Mouse (Mus musculus) right cerebral cortex, adult 18-20 months (tissue): ENCODE measurements around the gene Adk.
A peak's percentile ranks its signal among the peaks of the same experiment; 100 is the strongest.

Experiments
- DNase-seq: peaks from one replicate; pipeline ENCODE4 v3.0.0; 2022; ENCODE audit warnings: mixed read lengths

Adk gene

DNA sequence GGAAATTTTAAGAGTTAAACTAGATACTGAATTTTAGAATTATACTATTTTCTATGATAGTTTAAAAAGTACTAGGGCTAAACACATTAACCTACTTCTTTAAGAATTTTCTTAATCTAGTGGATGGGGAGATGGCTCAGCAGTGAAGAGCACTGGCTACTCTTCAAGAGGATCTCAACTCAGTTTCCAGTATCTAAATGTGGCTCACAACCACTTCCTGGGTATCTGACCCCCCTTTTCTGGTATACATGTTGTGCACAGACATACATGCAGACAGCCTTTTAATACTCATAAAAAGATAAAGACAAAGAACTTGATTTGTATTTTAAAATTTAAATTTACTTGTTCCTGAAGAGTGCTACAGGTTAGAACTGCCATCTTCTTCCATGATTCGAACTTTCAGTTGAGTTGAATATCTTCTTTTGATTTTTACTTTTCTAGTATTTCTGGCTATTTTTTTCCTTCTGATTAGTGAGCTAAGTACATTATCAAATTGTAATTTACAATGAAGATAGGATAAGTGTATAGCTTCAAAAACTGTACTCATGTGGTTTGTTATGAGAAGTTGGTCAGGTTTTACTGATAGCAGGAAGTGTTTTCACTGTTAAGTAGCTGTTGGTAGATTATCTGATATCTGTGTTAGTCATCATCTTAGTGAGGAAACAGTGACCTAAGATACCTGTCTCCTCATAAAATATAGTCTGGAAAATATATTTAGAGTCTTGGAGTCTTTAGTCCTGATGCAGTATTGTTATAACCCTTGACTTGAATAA is 121.8 kb downstream of the Adk start:
- no peak for DNase-seq

DNA sequence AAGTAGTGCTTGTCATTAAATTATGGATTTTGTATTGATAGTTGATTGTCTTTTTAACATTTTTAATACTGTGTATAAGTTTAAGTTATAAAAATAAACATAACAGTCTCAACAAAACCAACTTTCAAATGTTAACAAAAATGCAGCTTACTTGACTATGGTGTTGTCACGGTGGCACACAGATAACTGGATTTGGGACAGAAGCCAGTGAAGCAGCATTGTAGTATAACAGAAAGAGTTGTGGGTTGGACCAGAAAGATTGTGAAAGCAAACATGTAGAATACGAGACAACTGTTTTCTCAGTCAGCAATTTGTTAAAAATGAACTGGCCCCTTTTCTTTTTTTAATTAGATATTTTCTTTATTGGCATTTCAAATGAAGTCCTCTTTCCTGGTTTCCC is 122.4 kb downstream of the Adk start:
- DNase-seq: no peak

DNA sequence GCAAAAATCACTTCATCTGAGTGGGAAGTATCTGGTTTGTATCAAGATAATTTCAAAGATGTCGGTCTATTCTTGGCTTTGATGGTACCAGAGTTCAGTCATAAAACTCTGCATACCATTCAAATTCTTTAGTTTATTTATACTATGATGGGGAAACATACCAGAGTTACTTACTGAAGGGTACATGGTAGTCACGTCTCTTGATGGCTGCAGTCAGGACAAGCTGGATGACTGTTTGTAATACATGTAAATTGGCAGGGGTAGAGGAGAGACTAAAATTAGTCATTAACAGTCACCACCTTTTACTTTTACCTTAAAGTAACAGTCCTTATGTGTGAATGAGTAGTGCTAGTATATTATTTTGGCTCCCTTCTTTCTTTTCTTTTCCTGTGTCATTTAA is 125.4 kb downstream of the Adk start:
- DNase-seq: no peak

DNA sequence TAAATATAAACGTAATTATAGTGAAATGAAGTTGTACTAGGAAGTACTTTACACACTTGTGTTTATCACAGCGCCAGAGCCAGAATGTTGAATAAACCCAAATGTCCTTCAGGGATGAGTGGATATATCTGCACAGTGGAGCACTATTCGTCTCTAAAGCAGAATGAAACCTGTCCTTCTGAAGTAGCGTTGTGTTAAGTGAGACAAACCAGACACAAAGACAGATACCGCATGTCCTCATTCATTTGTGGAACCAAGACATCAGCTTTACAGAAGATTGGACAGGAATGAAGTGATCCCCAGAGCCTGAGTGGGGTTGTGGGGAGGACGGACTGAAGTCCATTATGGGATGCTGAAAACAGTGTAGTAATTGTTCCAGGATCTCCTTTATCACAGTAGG is 126.0 kb downstream of the Adk start:
- no peak for DNase-seq

GRCm38 (mm10) chr14:21181053-21181452 is 128.7 kb downstream of the Adk start:
- DNase-seq: no peak

DNA sequence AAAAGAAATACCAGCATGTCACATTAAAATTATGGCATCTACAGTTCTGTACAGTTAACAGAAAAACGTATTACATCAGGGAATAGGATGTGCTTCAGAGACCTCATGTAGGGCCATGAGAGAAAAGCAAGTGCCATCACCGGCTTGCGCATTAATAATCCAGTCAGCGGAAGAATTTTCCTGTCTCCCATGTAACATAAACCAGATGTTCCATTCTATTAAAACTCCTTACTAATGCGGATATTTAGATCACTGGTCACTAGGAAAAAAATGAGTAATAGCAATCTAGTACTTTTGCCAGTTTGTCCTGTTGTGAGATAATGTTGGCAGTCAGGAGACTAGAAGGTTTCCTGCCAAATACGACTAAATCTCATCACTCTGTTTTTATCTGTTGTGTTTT is 139.6 kb downstream of the Adk start:
- DNase-seq: no peak

DNA sequence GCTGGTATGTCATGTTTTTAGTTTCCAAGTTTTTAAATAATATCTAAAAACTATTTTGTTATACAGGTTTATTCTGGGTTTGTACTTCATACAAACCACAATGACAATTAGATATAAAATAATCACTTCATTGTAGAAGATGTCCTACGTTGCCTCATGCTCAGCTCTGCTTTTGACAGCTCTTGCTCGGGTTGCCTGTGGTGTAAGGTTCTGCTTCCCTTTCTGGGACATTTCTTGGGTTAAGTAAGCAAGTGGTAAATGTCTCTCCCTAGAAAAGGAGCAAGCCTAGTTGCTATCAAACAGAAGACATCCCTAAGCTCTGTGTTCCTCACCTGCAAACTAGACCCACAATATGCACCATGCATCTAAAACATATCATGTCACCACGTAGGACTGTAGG is 140.4 kb downstream of the Adk start:
- no peak for DNase-seq

DNA sequence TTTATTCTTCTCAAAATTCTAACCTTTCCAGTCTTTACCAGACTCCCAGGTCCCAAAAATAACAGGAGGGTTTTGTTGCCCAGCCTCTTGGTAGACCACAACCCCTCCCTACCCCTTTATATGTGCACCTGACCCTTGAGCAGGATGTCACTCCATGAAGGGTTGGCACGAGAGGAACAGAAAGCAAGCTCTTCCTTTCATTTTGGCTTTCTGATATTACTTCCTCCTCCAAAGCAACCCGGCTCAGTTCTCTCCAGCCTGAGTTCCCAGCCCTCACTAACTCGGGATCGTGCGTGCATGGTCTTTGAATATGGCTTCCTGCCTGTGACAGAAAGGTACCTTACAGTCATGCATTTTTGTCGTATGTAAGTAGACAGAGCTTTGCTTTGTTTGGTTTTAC is 142.0 kb downstream of the Adk start:
- no peak for DNase-seq

GRCm38 (mm10) chr14:21200850-21201249 is 148.5 kb downstream of the Adk start:
- DNase-seq: no peak

- DNase-seq: no peak
These were observed 154.1 kb downstream of the Adk start for GRCm38 (mm10) chr14:21206472-21206871.

- peak; percentile 8 for DNase-seq
These were observed 169.3 kb downstream of the Adk start for GRCm38 (mm10) chr14:21221574-21222138.

- peak; percentile 31 for DNase-seq
These were observed 169.8 kb downstream of the Adk start for GRCm38 (mm10) chr14:21222206-21222605.

- DNase-seq: no peak
These were observed 171.1 kb downstream of the Adk start for GRCm38 (mm10) chr14:21223456-21223855.

DNA sequence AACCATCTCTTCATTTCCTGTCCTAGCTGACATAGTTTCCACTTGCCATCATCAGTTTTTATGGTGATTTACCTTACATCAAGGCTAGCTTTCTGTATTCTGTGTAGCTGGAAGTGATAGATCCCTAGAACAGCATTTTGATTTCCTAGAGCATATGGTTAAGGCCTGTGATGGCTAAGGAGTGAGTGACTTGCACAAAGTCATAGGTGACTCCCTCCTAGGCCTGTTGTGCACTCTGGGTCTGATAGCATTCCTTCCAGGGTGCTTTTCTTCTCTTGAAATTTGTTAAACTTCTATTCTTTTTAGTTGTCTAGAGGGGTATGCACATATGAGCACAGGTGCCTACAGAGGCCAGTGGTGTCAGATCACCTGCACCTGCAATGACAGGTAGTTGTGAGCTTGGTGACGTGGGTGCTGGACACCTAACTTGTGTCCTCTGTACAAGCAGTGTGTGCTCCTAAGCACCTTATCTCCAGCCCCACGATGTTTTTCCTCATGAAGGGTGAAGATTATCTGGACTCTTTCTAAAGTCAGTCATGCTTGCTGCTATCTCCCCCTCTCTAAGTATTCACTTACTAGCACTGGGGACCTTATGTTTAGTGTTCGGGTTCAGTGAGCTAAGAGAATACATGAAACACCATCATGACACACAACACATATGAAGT is 171.7 kb downstream of the Adk start:
- no peak for DNase-seq

GRCm38 (mm10) chr14:21237051-21237450 is 184.7 kb downstream of the Adk start:
- no peak for DNase-seq

DNA sequence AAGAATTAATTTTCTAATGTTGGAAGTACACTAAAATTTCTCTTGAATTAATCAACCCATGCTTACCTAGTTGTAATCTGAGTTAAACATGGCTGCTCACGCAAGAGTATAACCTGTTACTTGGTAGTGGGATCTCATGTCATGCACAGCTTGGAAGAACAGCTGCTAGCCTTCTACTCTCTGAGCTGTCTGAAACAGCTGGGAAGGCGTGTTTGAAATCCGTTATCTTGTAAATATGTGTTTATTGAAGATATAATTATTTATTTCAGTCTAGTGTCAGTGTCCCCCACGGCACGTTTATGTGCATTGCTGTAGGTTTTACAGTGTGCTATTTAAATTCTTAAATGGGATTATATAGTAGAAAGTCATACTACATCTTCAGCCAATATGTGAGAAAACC is 188.7 kb downstream of the Adk start:
- no peak for DNase-seq

- DNase-seq: no peak
These were observed 199.0 kb downstream of the Adk start for GRCm38 (mm10) chr14:21251386-21251785.

GRCm38 (mm10) chr14:21252326-21252886 is 200.0 kb downstream of the Adk start:
- DNase-seq: peak; percentile 52

DNA sequence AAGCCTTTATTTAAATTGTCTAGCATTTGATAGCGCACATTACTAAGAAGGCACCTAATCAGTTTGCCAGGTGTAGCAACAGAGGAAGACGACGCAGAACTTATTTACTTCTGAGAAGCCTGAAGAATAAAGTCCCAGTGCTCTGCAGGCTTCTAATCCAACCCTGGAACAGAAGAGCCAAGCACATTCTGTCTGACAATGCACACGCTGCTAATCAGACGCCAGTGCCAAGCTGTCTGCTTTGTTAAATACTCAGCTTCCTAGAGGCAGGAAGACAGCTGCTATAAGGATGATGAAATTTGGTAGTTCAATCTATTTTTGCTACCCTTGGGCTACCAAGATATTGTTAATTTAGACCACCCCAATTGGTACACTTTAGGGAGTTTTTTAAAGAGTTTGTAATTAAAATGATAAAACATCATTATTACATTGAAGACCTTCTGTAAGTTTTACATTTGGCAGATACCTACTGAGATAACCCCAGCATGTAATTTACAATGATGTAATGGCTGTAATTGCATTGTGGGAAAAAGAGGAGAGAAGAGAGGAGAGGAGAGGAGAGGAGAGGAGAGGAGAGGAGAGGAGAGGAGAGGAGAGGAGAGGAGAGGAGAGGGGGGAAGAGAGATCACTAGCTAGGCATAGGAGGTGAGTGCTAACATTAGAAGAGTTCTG is 201.1 kb downstream of the Adk start:
- DNase-seq: peak; percentile 10

- DNase-seq: no peak
These were observed 201.6 kb downstream of the Adk start for GRCm38 (mm10) chr14:21253993-21254339.

GRCm38 (mm10) chr14:21268229-21268628 is 215.9 kb downstream of the Adk start:
- DNase-seq: no peak

DNA sequence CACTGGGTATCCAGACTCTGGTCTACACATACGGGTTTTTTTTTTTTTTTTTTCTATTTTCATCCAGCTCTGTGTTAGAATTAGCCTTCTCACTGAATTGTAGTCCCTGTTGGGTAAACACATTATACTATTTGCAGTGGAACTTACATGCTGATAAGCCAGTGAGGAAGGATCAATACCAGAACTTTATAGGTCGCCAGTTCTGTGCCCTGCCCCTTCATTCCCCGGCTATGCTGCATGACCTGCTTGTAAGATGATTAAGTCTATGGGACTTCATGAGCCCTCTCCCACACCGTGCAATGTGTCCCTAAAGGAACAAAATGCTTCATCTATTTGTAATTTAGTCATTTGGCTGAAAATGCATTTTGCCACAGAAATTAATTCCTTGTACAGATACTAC is 219.1 kb downstream of the Adk start:
- no peak for DNase-seq

DNA sequence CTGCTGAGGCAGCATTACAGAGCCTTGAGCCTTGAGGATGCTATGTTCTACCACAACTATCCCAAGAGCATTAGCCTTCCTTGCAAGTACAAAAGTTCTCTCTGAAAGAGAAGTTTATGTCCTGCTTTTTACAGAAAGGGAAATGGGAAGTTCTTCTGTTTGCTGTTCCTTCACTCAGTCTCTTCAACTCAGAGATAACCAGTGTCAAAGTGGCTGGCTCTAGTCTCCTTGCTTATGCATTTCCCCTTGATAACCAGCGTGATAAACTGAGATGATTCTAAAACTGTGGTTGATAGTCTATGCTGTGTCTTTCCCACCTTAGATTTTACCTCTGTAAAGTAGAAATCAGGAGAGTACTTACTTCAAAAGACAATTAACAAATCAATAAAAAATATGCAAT is 223.4 kb downstream of the Adk start:
- no peak for DNase-seq

DNA sequence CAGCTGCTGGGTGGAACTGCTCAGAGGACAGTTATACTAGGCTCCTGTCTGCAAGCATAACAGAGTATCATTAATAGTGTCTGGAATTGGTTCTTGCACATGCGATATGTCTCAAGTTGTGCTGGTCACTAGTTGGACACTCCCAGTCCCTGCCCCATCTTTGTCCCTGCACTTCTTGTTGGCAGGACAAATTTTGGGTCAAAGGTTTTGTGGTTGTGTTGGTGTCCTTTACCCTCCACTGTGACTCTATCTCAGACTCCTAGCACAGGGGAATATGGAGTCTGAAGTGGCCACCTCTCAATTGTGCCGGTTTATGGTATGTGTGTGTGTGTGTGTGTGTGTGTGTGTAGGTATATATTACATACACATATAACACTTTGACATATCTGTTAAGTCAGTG is 225.9 kb downstream of the Adk start:
- DNase-seq: no peak
